Mouse (Mus musculus) bone marrow, adult 2 months (tissue): ENCODE results near the gene Ovol3.

Source experiments
- CTCF ChIP-seq: fragments of 200-500 bp; IDR thresholded peaks from 2 replicates; pipeline ENCODE4 v1.5.1; 2011; ENCODE audit warnings: low read length, control low read depth; ENCODE audit not compliant: control insufficient read depth, insufficient read depth
- POLR2A ChIP-seq: fragments of 200-500 bp; IDR thresholded peaks from 2 replicates; pipeline ENCODE4 v1.6.1; 2011; ENCODE audit warnings: low read depth, mild to moderate bottlenecking, control low read depth, low read length, borderline replicate concordance; ENCODE audit not compliant: control insufficient read depth

DNA sequence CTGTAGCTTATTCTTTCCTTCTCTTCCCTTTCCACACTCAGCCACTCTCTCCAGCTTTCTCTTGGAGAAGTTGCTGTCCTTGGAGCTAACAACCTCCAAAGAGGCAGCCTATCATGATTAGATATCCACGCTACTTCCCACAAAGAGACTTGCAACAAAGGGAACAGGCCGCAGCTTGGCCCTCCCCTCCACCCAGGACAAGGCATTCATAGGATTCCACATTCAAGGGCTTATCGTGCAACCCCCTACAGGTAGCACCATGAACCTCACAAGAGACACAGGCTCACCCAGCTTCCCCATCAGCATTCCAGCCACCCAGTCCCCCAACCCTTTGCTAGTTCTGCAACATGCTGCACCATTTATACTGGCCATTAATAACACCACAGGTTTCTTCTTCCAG lies 31.3 kb upstream of the Ovol3 start:
- no peak for TF ChIP-seq CTCF
- no peak for TF ChIP-seq POLR2A
